Mouse (Mus musculus) megakaryocyte progenitor cell, adult 5-6 weeks (primary cell): ENCODE data around the gene Btbd3. TPM values are rescaled to one million over a fixed set of nuclear protein-coding genes. Genes with fewer than 3 reads are reported as not detected.

Source experiments
- ATAC-seq: replicated peaks from 2 replicates; pipeline ENCODE4 v1.8.0; 2016; ENCODE audit warnings: mild to moderate bottlenecking, moderate TSS enrichment, inconsistent platforms; ENCODE audit not compliant: poor library complexity
- total RNA-seq, 2 experiments: library from RNA; stranded (forward) in 1 of 2; stranded (reverse) in 1 of 2; fragments of 157-497, 149-512 nt in 1 of 2; fragments of 200-1000 nt in 1 of 2; gene quantifications; 2 replicates each; pipeline versions ENCODE4 v1.2.3 to v1.2.4; 2015 to 2017

The Btbd3 gene
- total RNA-seq, 2 experiments from 2014 or later, result 2.0 to 3.4 TPM

DNA sequence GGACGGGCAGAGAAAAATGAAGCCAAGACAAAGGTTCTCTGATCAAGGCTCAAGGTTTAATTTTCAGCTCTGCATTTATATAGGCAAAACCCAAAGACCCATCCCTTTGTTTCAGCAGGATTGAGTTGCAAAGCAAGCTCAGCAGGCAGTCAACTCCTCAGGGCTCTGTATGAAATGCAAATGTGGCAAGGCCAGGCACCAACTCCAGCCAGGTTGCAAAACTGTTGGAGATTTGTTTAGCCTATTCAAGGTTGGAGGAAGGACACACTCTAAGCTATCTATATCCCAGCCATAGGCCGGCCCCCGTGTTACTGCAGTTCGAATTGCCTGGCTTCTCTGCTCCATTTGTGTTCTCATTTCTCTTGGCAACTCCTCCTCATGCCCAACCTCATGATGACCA lies 259.2 kb downstream of the Btbd3 start:
- no peak for ATAC-seq

DNA sequence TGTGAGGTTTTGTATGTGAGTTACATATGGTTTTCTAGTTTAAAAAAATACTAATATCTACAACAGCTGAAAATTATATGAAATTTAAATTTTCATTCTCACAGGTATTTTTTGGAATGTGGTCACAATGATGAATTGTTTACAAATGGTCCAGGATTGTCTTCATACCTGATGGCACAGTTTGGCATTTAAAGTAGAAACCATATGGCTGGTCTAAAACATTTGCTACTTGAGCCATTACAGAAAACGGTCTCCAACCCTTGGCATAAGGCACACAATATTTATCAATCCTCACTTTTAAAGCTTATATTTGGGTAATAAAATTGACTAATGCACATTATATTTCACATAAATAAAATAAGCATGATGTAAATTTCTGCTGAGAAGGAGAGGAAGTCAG lies 272.1 kb downstream of the Btbd3 start:
- no peak for ATAC-seq

DNA sequence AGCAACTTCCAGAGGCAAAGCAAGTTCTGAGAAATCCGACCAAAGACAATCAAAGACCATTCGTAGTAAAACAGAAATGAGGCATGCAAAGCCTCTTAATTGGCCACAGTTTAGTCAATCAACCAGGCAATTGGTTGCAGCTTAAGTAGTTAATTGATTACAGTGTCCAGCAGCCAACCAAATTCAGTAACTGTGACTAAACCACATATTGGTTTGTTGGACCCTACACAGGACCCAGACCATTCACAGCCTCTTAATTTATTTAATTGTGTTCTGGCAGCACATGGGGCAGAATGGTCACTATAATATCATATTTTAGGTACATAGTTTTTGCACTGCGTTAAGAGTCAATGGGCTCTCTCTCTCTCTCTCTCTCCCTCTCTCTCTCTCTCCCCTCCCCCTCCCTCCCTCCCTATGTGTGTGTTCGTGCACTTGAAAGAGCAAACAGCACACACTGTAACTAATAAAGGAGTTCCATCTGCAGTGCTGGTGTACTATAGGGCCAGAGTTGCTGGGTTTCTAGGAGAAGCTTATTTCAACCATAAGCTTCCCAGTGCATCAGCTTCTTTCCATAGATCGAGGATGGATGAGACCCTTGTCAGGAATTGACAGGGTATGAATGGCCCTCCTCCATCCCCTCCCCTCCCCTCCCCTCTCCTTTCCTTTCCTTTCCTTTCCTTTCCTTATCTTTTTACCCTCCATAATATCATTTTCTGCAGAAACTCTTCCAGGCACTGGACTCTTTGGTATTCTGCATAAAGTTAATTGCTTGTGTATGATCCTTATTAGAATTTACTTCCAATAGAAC lies 275.0 kb downstream of the Btbd3 start:
- no peak for ATAC-seq

DNA sequence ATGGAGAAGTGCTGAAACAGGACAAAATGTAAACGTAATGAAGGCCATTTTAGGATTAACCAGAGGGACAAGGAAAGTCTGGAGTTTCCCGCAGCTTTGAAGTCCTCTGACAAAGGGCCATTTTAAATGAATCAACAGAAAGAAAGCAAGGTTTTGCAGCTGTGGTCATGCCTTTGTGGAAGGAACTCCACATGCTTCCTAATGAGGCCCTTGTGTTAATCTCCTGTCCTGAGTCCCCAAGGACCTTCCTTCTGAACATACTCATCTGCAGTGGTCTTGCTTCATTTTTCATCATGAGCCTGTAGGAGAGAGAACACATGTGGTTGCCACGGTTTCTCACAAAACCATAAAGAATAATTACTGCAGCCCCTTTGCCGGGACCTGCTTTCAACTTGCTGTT lies 275.6 kb downstream of the Btbd3 start:
- no peak for ATAC-seq

DNA sequence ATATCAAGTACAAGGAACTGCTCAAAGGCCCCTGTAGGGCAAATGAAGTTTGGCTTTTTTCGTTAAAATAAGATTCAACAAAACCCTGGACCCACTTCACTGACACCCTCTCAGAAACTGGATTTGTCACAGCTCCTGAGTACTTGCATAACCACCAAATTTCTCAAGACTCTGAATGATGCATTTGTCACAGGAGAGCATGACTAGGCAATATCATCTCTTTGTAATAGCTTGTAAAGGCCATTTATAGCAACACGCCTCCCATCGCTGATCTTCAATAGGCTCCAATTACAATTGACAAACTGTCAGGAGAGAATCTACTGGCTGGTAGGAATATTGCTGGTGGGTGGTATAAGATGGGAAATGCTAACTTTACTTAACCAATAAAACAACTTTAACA lies 283.3 kb downstream of the Btbd3 start:
- ATAC-seq, result no peak

DNA sequence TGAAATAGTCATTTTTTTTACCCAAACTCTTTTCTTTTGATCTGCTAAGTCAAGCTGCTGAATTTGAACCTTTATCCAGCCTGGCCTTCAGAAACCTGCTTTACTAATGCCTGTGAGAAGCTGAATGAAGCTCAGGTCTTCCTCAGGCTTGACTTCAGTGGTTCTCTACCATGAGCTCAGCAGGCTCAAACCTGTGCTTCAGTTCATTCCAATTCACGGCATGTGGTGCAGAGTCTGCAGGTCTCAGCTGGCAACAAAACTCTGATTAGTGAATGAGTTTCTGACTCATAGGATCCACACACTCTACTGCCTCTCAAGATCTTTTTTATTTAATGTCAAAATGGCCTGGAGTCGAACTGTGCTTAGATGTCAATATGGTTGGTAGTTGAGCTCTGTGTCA lies 292.6 kb downstream of the Btbd3 start:
- no peak for ATAC-seq

DNA sequence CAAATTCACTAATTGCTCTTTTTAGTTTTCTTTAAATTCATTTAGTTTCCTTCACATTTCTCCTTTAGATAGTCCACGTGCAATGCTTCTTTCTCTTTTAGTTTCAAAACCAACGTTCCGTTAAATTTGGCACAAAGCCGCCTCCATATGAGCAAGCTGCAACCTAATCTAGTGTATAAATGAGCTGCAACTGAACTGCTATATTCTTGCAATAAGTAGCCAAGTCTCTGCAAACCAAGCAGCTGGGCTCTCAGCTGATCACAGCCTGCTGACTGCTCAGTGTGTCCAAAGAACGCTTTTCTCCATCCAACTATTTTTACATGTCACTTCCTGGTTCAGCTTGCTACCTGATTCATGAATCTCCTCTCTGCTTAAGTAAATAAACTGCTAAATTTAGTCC lies 295.2 kb downstream of the Btbd3 start:
- no peak for ATAC-seq

DNA sequence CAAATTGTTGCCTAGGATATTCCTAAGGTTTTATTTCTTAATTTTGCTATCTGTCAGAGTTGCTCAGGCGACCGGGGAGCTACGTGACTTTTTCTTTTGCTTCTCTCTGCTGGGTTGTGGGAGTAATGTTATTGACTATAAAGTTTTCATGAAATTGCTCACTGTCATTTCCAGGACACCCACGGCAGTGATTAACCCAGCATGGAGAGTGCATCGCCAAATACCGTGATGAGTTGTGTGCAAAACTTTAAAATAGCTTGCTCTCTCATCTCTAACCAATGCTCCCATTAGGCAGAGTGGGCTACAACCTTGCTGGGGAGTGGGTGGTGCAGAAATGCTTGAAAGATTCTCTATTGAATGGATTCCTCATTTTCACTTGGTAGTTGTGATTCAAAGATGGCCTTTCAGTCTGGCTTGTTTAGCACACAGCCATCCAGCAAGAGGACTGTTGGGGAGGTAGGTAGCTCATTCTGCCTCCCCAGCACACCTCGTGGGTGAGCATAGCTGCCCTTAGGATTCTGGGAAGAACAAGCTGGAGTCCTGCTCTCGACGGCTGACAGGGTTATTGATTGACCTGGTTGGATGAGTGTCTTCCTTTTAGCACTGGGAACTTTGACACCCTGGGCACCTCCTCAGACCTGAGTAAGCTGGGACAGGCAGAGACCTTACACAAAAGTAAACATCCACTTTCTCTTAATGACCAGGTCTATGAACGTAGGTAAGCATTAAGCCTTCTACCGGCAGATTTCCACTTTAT lies 298.9 kb downstream of the Btbd3 start:
- ATAC-seq, result no peak

DNA sequence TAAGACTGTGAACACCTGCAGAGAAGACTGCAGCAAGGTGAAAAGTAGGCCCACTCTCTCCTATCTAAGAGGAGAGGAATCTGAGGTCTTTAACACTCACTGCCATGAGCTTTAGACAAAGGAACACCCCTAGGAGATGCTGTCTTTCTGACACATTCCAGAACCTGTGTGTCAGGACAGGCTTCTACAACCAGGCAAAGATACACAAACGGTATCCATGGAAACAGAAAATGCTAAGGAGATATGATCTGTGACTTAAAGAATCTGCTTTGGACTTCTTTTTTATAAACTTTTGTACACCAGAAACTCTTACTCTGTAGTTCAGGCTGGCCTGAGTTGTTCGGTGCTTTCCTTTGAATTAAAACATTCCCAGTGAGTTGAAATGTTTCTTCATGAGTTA lies 329.6 kb downstream of the Btbd3 start:
- no peak for ATAC-seq

DNA sequence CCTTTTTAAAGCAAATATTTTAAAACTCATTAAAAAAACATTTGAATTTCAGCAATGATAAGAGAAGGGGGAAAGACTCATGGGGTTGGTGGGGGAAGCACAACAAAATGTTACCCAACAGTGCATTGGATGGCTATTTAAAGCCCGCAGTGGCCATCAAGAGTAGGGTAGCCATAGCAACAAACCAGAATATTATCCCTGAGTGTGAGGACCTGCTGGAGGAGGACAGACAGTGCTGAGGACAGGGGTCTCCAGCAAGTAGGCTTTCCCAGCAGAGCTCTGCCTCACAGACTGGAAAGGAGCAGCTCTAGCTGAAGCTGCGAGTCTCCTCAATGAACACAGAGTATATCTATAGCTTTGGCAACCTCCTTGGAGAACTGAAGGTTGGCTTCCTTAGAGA lies 331.0 kb downstream of the Btbd3 start:
- ATAC-seq, result no peak

DNA sequence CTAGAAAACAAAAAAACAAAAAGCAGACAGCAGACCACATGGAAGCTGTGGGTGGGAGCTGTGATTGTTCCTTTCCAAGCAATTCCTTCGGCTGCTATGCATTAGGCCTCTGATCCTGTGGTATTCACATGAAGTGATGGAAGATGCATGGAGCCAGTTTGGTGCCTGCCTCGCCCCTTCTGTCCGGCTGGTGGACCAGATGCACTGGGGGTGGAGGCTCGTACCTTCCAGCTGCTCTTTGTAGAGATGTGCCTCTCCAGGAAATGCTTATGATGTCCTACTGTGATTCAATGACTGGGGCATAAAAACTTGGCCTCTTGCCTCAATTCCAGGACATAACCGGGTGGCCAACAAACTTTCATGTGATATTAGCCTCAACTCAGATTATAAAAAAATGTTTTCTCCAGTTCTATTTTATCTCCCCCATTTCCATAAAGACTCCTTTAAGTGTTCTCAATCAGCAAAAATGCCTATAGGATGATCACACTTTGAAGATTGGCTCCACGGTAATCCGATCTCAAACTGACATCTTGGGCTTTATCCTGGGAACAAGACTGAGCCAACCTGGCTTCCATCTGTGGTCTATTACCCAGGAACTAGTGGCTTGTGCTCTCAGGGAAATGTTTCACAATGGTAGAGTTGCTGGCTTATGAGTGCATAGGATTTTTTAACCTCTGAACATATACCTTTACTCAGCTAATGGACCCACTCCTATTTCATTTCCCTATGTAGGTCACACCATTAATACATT lies 331.6 kb downstream of the Btbd3 start:
- no peak for ATAC-seq

DNA sequence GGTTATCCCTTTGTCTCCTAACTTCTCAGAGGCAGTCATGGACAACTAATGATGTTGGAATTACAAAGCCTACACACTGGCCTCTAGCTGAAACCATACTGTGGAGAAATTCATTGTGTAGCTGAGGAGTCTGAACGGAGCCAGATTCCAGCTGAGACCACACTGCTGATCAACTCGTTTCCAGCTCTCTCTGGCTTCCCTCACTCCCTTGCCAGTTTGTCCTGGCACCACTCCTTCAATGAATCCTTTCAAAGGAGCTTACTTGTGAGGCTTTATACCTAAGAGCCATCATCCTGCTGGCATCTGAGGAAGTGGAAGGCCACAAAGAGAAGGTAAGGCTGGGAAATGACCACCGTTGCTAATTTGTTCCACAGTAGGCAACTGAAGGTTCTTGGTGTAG lies 332.7 kb downstream of the Btbd3 start:
- no peak for ATAC-seq

DNA sequence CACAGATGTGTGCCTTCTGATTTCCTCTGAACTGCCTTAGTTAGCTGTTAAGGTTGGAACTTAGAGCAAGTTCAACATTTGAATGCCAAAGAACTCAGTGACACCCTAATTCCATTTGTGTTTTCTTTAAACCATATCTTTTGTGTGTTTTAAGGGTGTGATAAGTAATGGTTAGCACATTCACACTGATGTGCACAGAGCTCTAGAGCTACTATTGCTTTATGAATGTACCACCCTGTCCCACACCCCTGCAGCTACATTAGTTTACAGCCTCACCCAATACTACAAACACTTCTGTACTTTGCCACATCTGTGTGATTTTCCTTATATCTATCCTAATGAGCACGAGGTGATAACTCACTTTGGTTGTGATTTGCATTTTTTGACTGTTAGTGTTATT lies 333.9 kb downstream of the Btbd3 start:
- no peak for ATAC-seq

DNA sequence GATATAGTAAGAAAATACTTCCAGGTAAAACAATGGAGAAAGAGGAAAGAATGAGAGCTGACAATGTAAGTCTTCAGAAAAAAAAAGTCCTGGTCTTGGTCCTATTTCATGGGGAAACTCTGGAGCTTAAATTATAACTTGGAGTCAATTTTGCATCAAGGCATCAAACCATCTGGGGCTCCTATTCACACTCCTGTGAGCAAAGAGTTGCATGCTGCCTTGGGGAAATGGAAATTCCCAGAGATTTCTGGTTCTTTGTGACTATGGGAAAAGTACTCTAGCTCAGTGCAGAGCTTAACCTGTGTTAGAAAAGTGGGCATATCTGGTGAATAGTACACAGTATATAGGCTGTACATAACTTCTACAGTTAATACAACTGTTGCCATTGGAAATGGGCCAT lies 356.0 kb downstream of the Btbd3 start:
- ATAC-seq, result no peak

DNA sequence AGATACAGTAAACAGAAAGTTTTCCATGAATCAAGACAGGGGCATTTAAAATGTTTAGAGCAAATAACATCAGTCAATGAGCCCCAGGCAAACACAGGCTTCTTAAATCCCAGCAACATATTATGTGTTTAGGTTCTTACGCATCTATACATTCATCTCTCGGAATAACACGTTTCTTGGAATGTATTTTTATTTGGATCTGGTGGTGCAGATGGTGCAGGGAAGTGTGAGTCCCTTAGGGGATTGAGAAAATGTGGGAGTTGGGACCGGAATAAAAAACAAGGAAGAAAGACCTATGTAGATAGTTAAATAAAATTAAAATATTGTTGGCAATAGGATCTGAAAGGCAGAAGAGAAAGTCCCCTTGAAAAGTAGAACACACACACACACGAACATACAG lies 361.1 kb downstream of the Btbd3 start:
- ATAC-seq, result no peak
